Mouse (Mus musculus): ENCODE results near the gene Tm4sf5. TPM values are rescaled to one million over a fixed set of nuclear protein-coding genes. Genes with fewer than 3 reads are reported as not detected.
"Not testable (repeated sequence)": the region's sequence is repeated elsewhere in the genome, so short reads cannot be mapped to it uniquely, and the experiment has no call there.

Tm4sf5 gene
- polyA plus RNA-seq, 1 experiment, result not detected

DNA sequence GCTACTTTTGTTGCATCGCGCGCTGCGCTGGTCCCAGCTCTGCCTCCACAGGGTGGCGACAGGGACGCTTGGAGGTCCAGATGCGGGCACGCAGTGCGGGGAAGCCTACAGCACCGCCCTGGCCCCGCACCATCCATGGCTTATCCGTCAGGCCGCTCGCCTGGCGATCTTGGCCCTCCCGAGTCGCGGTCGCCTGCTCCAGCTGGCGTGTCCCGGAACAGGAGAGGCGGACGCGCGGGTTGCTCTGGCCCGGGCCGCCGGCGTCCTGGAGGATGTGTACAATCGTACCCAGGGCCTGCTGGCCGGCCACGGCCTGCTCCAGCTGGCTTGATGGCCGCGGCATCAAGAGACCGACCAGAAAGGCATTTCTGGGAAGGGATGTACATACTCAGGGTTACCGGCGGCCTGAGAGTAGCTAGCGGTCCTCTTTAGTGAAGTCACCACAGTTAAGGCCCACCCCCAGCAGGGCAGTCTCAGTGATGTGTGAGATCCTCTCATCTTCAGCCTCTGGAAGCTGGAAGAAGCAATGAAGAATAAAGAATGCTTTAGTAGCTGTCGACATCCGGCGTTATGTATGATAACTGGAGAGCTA, 15.2 kb downstream of the Tm4sf5 start:
- no peak overlapping the region for H3K4me3 ChIP-seq (ENCODE audit: insufficient read depth, low read length)
- TF ChIP-seq CTCF (IDR thresholded peaks at IDR 0.05; ENCODE audit: borderline replicate concordance, insufficient read depth, low read length), result peak; percentile 6; the same call in 1 of the 2 replicates
- TF ChIP-seq POLR2A (IDR thresholded peaks at IDR 0.05; ENCODE audit: low read depth, low read length), result peak; percentile 35; the same call in 1 of the 2 replicates
- no peaks in the 10 kb centered on the region for H3K4me1 ChIP-seq (ENCODE audit: control insufficient read depth, insufficient read depth, low read length)
- H3K27ac ChIP-seq (ENCODE audit: insufficient read depth, low read length), result no peak overlapping the region

DNA sequence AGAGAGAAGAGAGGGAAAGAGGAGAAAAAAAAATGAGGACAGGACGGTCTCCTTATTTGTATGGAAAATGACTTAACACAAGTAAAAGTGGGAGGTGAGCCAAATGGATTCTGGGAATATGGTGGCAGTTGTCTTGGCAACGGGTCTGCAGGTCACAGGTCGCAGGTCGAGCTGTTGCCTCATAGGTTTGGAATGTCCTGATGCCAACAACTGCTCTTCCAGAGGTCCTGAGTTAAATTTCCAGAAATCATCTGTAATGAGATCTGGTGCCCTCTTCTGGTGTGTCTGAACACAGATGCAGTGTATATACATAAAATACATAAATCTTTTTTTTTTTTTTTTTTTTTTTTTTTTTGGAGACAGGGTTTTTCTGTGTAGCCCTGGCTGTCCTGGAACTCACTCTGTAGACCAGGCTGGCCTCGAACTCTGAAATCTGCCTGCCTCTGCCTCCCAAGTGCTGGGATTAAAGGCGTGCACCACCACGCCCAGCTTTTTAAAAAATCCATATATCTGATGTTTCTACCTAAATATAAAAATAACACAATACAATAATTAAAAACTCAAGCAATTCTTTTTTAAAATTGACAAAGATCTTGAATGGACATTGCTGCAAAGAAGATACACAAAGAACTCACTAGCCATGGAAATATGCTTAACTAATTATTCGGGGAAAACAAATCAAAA, 18.4 kb downstream of the Tm4sf5 start:
- H3K4me1 ChIP-seq (ENCODE audit: control insufficient read depth, insufficient read depth, low read length); H3K4me3 ChIP-seq (ENCODE audit: insufficient read depth, low read length); H3K27ac ChIP-seq (ENCODE audit: insufficient read depth, low read length): not testable (repeated sequence)

DNA sequence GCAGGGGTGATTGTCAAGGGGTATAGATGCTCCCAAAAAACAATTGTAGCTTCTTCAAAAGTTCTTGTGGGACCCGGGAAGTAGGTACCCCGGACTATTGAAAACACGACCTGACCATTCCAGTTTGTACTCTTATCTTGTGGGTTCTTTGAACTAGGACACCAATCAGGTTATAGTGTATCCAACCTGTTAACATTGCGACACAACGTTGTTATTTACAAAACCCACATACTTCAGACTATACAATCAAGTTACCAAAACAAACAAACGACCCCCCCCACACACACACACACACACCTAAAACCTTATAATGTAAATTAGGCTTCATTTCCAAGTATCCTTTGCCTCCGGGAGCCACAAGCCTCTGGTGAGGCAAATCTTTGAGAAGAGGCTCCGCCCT, 19.7 kb downstream of the Tm4sf5 start:
- no peak overlapping the region for H3K27ac ChIP-seq (ENCODE audit: insufficient read depth, low read length)
- H3K4me3 ChIP-seq (ENCODE audit: insufficient read depth, low read length), result 0 out of 2 replicates have a peak overlapping the region, but pooled peaks have one; percentile 12
- TF ChIP-seq POLR2A (IDR thresholded peaks at IDR 0.05; ENCODE audit: low read depth, low read length), result no peak; the same call in 1 of the 2 replicates
- no peak for TF ChIP-seq CTCF (IDR thresholded peaks at IDR 0.05; ENCODE audit: borderline replicate concordance, insufficient read depth, low read length)
- 0 out of 2 replicates have a peak, but pooled peaks cover 5% of the 10 kb centered on the region for H3K4me1 ChIP-seq (ENCODE audit: control insufficient read depth, insufficient read depth, low read length)

DNA sequence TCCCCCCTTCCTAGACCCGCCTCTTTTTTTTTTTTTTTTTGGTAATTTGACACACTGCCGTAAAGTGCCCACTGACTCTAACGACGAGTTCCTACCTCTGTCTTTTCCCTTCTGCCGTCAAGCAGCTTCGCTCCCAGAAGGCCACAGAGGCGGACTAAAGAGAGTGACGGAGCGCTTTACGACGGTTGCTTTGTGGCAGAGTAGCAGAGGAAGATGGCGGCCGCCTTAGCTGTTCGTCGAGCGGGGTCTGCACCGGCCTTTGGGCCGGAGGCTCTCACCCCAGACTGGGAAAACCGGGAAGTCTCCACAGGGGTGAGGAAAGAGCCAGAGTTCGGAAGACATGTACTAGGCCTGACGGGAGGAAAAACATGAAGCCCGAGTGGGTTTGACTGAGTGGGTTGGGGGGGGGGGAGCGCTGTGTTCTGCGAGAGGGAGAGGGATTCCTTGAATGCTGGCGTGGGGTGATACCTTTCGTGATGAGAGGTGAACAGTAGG, 20.2 kb downstream of the Tm4sf5 start, which contains the start of gene Psmb6:
Gene Psmb6 (plus strand): TSS at position 184 of the 495 bp plus-strand sequence.
- 0 out of 2 replicates have a peak, but pooled peaks cover 5% of the 10 kb centered on the region for H3K4me1 ChIP-seq (ENCODE audit: control insufficient read depth, insufficient read depth, low read length)
- TF ChIP-seq CTCF (IDR thresholded peaks at IDR 0.05; ENCODE audit: borderline replicate concordance, insufficient read depth, low read length) (no peak), POLR2A (IDR thresholded peaks at IDR 0.05; ENCODE audit: low read depth, low read length) (peak; percentile 69)
- no peak within 1 kb of the TSS for H3K27ac ChIP-seq (ENCODE audit: insufficient read depth, low read length)
- peak within 1 kb of the TSS; percentile 97 for H3K4me3 ChIP-seq (ENCODE audit: insufficient read depth, low read length)

DNA sequence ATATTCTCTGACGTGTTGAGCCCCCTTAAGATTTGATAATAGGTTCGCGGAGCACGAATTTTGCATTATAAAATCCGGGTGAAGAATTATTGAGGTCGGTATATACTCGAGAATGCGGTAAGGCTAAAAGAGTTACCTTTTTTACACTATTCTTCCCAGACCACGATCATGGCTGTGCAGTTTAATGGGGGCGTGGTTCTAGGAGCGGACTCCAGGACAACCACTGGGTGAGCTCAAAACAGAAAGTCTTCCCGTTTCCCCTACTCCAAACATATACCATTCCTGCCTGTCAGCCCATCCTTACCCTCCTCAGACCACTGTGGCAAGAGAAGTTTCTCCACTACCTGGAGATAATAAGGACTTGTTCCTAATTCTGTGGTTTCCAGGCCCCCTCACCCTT, 20.7 kb downstream of the Tm4sf5 start:
- Histone ChIP-seq H3K4me3 (ENCODE audit: insufficient read depth, low read length) (peak overlapping the region; percentile 97), H3K27ac (ENCODE audit: insufficient read depth, low read length) (no peak overlapping the region), H3K4me1 (ENCODE audit: control insufficient read depth, insufficient read depth, low read length) (0 out of 2 replicates have a peak, but pooled peaks cover 5% of the 10 kb centered on the region)
- no peak for TF ChIP-seq CTCF (IDR thresholded peaks at IDR 0.05; ENCODE audit: borderline replicate concordance, insufficient read depth, low read length)
- no peak for TF ChIP-seq POLR2A (IDR thresholded peaks at IDR 0.05; ENCODE audit: low read depth, low read length)

DNA sequence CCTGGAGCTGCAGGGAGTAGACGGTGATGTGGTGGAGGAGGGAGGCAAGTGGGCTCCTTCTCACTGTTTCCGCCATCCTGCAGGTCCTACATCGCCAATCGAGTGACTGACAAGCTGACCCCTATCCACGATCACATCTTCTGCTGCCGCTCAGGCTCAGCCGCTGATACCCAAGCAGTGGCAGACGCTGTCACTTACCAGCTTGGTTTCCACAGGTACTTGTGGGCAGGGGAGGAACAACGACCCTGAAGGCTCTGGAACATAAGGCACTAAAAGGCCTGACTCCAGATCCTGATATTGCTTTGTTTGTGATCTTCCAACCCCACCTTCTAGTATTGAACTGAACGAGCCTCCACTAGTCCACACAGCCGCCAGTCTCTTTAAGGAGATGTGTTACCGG, 21.2 kb downstream of the Tm4sf5 start:
- H3K4me1 ChIP-seq (ENCODE audit: control insufficient read depth, insufficient read depth, low read length), result 0 out of 2 replicates have a peak, but pooled peaks cover 5% of the 10 kb centered on the region
- H3K27ac ChIP-seq (ENCODE audit: insufficient read depth, low read length), result no peak overlapping the region
- H3K4me3 ChIP-seq (ENCODE audit: insufficient read depth, low read length), result peak overlapping the region; percentile 97
- TF ChIP-seq POLR2A (IDR thresholded peaks at IDR 0.05; ENCODE audit: low read depth, low read length) (no peak), CTCF (IDR thresholded peaks at IDR 0.05; ENCODE audit: borderline replicate concordance, insufficient read depth, low read length) (no peak)

DNA sequence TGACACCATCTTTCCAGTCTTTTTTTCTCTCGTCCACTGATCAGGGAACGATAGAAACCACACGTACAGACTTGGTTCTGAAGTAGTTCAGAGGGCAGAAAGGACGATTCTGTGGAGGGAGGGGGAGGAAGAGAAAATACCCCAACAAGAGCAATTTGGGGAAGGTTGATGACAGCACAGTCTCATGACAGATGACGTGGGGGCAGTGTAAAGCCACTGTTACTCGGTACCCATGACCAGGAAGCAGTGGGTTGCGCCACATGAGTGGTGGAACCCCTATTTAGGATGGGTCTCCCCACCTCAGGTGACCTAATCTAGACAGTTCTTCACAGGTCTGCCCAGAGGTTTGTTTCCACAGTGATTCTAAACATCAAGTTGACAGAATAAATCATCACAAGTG, 23.6 kb downstream of the Tm4sf5 start:
- H3K4me1 ChIP-seq (ENCODE audit: control insufficient read depth, insufficient read depth, low read length), result 0 out of 2 replicates have a peak, but pooled peaks cover 5% of the 10 kb centered on the region

DNA sequence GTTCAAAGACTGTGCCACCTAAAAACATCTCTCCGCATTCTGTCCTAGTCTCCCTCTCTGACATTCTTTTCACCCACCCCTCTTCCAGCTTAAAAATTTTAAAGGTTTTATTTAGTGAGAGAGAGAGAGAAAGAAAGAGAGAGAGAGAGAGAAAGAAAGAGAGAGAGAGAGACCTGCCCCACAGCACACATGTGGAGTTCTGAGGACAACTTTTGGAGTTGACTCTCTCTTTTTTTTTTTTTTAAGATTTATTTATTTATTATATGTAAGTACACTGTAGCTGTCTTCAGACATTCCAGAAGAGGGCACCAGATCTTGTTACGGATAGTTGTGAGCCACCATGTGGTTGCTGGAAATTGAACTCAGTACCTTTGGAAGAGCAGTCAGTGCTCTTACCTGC, 26.0 kb downstream of the Tm4sf5 start:
- H3K4me1 ChIP-seq (ENCODE audit: control insufficient read depth, insufficient read depth, low read length); H3K4me3 ChIP-seq (ENCODE audit: insufficient read depth, low read length); H3K27ac ChIP-seq (ENCODE audit: insufficient read depth, low read length): not testable (repeated sequence)

More for the DNA sequence above, 23.6 kb downstream of the Tm4sf5 start:
- Histone ChIP-seq H3K4me3 (ENCODE audit: insufficient read depth, low read length) (no peak overlapping the region), H3K27ac (ENCODE audit: insufficient read depth, low read length) (no peak overlapping the region)
- TF ChIP-seq POLR2A (IDR thresholded peaks at IDR 0.05; ENCODE audit: low read depth, low read length), result 0 out of 2 replicates have a peak, but pooled peaks have one; percentile 5
- TF ChIP-seq CTCF (IDR thresholded peaks at IDR 0.05; ENCODE audit: borderline replicate concordance, insufficient read depth, low read length), result no peak

DNA sequence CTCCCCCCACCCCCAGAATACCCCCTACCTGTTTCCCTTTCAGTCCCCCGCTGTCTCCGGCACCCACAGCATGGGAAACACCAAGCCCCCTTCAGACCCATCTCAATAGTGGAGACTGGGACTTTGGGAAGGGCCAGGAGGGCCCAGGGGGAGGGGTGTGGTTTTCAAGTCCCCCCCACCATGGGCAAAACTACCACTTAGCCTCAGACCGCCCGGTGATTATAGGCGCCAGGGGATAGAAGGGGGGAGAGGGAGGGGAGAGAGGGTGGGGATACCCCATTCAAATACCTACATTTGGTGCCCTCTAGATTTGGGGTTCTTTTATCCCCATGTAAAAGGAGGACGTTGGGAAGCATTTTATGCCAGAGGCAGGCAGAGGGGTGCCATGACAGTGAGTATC, 27.8 kb downstream of the Tm4sf5 start, which contains the start of gene Gm40193:
Gene Gm40193 (minus strand): TSS at position 101 of the 400 bp plus-strand sequence.
- TF ChIP-seq CTCF (IDR thresholded peaks at IDR 0.05; ENCODE audit: borderline replicate concordance, insufficient read depth, low read length) (no peak), POLR2A (IDR thresholded peaks at IDR 0.05; ENCODE audit: low read depth, low read length) (no peak)
- Histone ChIP-seq H3K4me1 (ENCODE audit: control insufficient read depth, insufficient read depth, low read length) (no peaks in the 10 kb centered on the region), H3K4me3 (ENCODE audit: insufficient read depth, low read length) (no peak within 1 kb of the TSS), H3K27ac (ENCODE audit: insufficient read depth, low read length) (no peak within 1 kb of the TSS)

DNA sequence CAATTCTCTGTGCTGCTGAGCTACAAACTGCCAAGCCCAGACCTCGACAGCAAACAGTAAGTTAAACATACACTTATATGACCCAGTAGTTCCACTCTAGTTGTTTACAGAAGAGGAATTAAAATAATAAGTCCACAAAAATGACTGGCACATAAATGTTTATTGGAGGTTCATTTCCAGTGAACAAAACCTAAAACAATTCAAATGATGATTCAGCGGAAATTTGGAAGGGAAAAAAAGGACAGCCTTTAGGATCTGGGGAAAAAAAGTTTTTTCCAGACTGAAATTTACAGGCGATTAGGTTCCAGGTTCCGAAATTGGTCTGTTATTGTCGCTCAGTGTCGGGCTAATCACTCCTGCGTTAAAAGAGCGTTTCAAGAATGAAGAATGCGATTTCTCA, 34.4 kb downstream of the Tm4sf5 start:
- Histone ChIP-seq H3K4me1 (ENCODE audit: control insufficient read depth, insufficient read depth, low read length) (0 out of 2 replicates have a peak, but pooled peaks cover 5% of the 10 kb centered on the region), H3K4me3 (ENCODE audit: insufficient read depth, low read length) (peak overlapping the region; percentile 52), H3K27ac (ENCODE audit: insufficient read depth, low read length) (peak overlapping the region; percentile 47; the same call in 1 of the 2 replicates)
- TF ChIP-seq CTCF (IDR thresholded peaks at IDR 0.05; ENCODE audit: borderline replicate concordance, insufficient read depth, low read length) (no peak), POLR2A (IDR thresholded peaks at IDR 0.05; ENCODE audit: low read depth, low read length) (no peak)

Measured in embryonic fibroblast, embryonic 13.5 days (primary cell).